8 mouse cellular contexts compared by ENCODE assay signal in the genomic region with DNA sequence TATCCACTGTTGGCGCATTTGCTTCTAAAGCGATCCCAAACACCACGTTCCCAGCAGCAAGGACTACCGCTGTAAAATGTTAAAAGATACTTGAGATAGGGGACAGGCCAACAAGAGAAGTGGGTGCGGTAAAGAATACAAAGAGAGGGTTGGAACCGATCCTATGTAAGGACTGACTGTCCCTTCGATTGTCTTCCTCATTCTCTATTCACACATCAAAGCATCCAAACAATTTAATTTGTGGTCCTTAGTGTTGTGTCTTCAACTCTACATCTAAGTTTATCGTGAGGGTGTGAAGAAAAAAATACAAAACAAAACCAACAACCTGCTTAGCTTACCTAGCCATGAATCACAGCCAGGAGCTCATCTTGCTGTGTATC. TPM values are rescaled to one million over a fixed set of nuclear protein-coding genes. Genes with fewer than 3 reads are reported as not detected.
DNase-seq lines count a peak whose midpoint lies in the region; ATAC-seq and TF ChIP-seq lines count a peak whose summit lies in the region.

No protein-coding gene starts in this region.

- peaks cover 6% of the 10 kb centered on the region; the same call in 1 of the 2 replicates for H3K4me1 ChIP-seq in cerebellum, adult 2 months (ENCODE audit: control insufficient read depth, insufficient read depth, low read length)
- peaks cover 4% of the 10 kb centered on the region for H3K4me1 ChIP-seq in neural tube, embryonic 11.5 days (ENCODE audit: control insufficient read depth, insufficient read depth, low read length)
- H3K4me1 ChIP-seq in limb, embryonic 14.5 days (ENCODE audit: control insufficient read depth, insufficient read depth, low read length): peaks cover 14% of the 10 kb centered on the region
- peaks cover 5% of the 10 kb centered on the region for H3K4me1 ChIP-seq in stomach, embryonic 16.5 days (ENCODE audit: control insufficient read depth, insufficient read depth, low read length)

- H3K9ac ChIP-seq in neural tube, embryonic 11.5 days (ENCODE audit: low read length): peak overlapping the region; percentile 89
- peak overlapping the region; percentile 94 for H3K9ac ChIP-seq in limb, embryonic 14.5 days (ENCODE audit: low read depth, low read length, severe bottlenecking)
- H3K9ac ChIP-seq in stomach, embryonic 16.5 days (ENCODE audit: low read length): peak overlapping the region; percentile 96

- WGBS in cerebellum, adult 2 months: 4% methylated on average over 8 of the region's 8 CpGs
- WGBS in neural tube, embryonic 11.5 days: 8% methylated on average over 8 of the region's 8 CpGs
- WGBS in limb, embryonic 14.5 days: 11% methylated on average over 8 of the region's 8 CpGs
- 15% methylated on average over 8 of the region's 8 CpGs for WGBS in stomach, embryonic 16.5 days

- H3K4me2 ChIP-seq in neural tube, embryonic 11.5 days (ENCODE audit: low read depth): peak overlapping the region; percentile 45
- H3K4me2 ChIP-seq in limb, embryonic 14.5 days (replicated peaks; ENCODE audit: low read depth, low read length, severe bottlenecking): peak overlapping the region; percentile 70
- H3K4me2 ChIP-seq in stomach, embryonic 16.5 days (ENCODE audit: low read depth, low read length): peak overlapping the region; percentile 80

- ATAC-seq in cerebellum, adult (ENCODE audit: insufficient number of reproducible peaks, low FRiP score, low TSS enrichment): no peak
- no peak for ATAC-seq in neural tube, embryonic 11.5 days (ENCODE audit: insufficient read depth, low FRiP score, low TSS enrichment)
- no peak for ATAC-seq in limb, embryonic 14.5 days (ENCODE audit: low FRiP score, low read depth)
- ATAC-seq in stomach, embryonic 16.5 days (ENCODE audit: insufficient read depth, low FRiP score): no peak

- no peak for TF ChIP-seq CTCF in cerebellum, adult 2 months (IDR thresholded peaks at IDR 0.05; ENCODE audit: borderline replicate concordance, insufficient read depth, low read depth, low read length)

- peak in 1 of 2 experiments; percentile 16 for DNase-seq in cerebellum, adult 2 months
- no peak for DNase-seq in neural tube, embryonic 11.5 days (ENCODE audit: low spot score)
- DNase-seq in neural tube, embryonic 10.5 days (ENCODE audit: extremely low spot score, low spot score): no peak
- DNase-seq in limb, embryonic 14.5 days (ENCODE audit: low spot score): no peak
- no peak for DNase-seq in layer of hippocampus, adult 18-20 months (ENCODE audit: low spot score in 2 of 2)
- DNase-seq in gastrocnemius, postnatal 36 days: no peak

- H3K27me3 ChIP-seq in cerebellum, adult 2 months (ENCODE audit: control insufficient read depth, insufficient read depth, low read length): no peaks in the 10 kb centered on the region
- no peaks in the 10 kb centered on the region for H3K27me3 ChIP-seq in neural tube, embryonic 11.5 days (ENCODE audit: control insufficient read depth, insufficient read depth, low read length)
- no peaks in the 10 kb centered on the region for H3K27me3 ChIP-seq in limb, embryonic 14.5 days (ENCODE audit: control insufficient read depth, insufficient read depth, low read length)
- H3K27me3 ChIP-seq in stomach, embryonic 16.5 days (ENCODE audit: control insufficient read depth, insufficient read depth, low read length): no peaks in the 10 kb centered on the region

- peak overlapping the region; percentile 94 for H3K4me3 ChIP-seq in cerebellum, adult 2 months (replicated peaks; ENCODE audit: insufficient read depth, low read depth, low read length)
- H3K4me3 ChIP-seq in neural tube, embryonic 11.5 days (ENCODE audit: low read depth, low read length): peak overlapping the region; percentile 74
- peak overlapping the region; percentile 79 for H3K4me3 ChIP-seq in limb, embryonic 14.5 days (replicated peaks; ENCODE audit: low read length)
- peak overlapping the region; percentile 89 for H3K4me3 ChIP-seq in stomach, embryonic 16.5 days (replicated peaks; ENCODE audit: low read length)

- H3K9me3 ChIP-seq in neural tube, embryonic 11.5 days (ENCODE audit: control insufficient read depth, low read length): no peaks in the 10 kb centered on the region
- no peaks in the 10 kb centered on the region for H3K9me3 ChIP-seq in limb, embryonic 14.5 days (ENCODE audit: control insufficient read depth, low read length)
- H3K9me3 ChIP-seq in stomach, embryonic 16.5 days (replicated peaks; ENCODE audit: control insufficient read depth, low read length): no peaks in the 10 kb centered on the region

- TF ChIP-seq POLR2A in cerebellum, adult 2 months (IDR thresholded peaks at IDR 0.05; ENCODE audit: borderline replicate concordance, insufficient read depth, low read length): no peak
- TF ChIP-seq POLR2A in limb, embryonic 14.5 days (IDR thresholded peaks at IDR 0.05; ENCODE audit: borderline replicate concordance, extremely low read depth, insufficient read depth, insufficient read length): no peak

- peak overlapping the region; percentile 85 for H3K27ac ChIP-seq in cerebellum, adult 2 months (ENCODE audit: insufficient read depth, low read length)
- no peak overlapping the region for H3K27ac ChIP-seq in neural tube, embryonic 11.5 days (ENCODE audit: low read depth, low read length)
- H3K27ac ChIP-seq in limb, embryonic 14.5 days (replicated peaks; ENCODE audit: low read depth, low read length): no peak overlapping the region
- H3K27ac ChIP-seq in stomach, embryonic 16.5 days (ENCODE audit: low read length): peak overlapping the region; percentile 31; the same call in 1 of the 2 replicates

- no peaks in the 10 kb centered on the region for H3K36me3 ChIP-seq in neural tube, embryonic 11.5 days (ENCODE audit: control insufficient read depth, insufficient read depth, low read length)
- 0 out of 2 replicates have a peak, but pooled peaks cover 3% of the 10 kb centered on the region for H3K36me3 ChIP-seq in limb, embryonic 14.5 days (ENCODE audit: control insufficient read depth, insufficient read depth, low read length)
- H3K36me3 ChIP-seq in stomach, embryonic 16.5 days (ENCODE audit: control insufficient read depth, insufficient read depth, low read length): no peaks in the 10 kb centered on the region

- intact Hi-C loops in gastrocnemius, postnatal 36 days (cut with DNase I): no loop called here

RNA-seq across cellular contexts. Expression of a gene that starts 0.9 kb away (rescaled TPM):
- 123 and 127 TPM in 2 replicates for polyA plus RNA-seq in cerebellum, adult 2 months (2012; rRNA removed)
- polyA plus RNA-seq in neural tube, embryonic 11.5 days (2014; fragmentation: Nextera tagmentation; extraction: Ambion mirVana): 195 and 199 TPM in 2 replicates
- polyA plus RNA-seq in limb, embryonic 14.5 days (2012; rRNA removed): 89.5 and 103 TPM in 2 replicates
- 76.3 and 82.0 TPM in 2 replicates for polyA plus RNA-seq in limb, embryonic 14.5 days (2014; fragmentation: Nextera tagmentation; extraction: Ambion mirVana)
- 44.1 and 47.3 TPM in 2 replicates for polyA plus RNA-seq in stomach, embryonic 16.5 days (2015; fragmentation: Nextera tagmentation; extraction: Ambion mirVana)
- 10 to 100 TPM; 49.2 TPM for total RNA-seq in layer of hippocampus, adult 18-20 months (2021)
- 100 to 1,000 TPM; 152 to 220 TPM for total RNA-seq in gastrocnemius, postnatal 36 days (2021)

RNA-seq across cellular contexts. Expression of a gene that starts 46.0 kb away (rescaled TPM):
- polyA plus RNA-seq in cerebellum, adult 2 months (2012; rRNA removed): 23.0 and 27.2 TPM in 2 replicates
- polyA plus RNA-seq in neural tube, embryonic 11.5 days (2014; fragmentation: Nextera tagmentation; extraction: Ambion mirVana): 75.5 and 80.6 TPM in 2 replicates
- polyA plus RNA-seq in limb, embryonic 14.5 days (2012; rRNA removed): 17.5 and 28.4 TPM in 2 replicates
- polyA plus RNA-seq in limb, embryonic 14.5 days (2014; fragmentation: Nextera tagmentation; extraction: Ambion mirVana): 58.7 and 59.4 TPM in 2 replicates
- polyA plus RNA-seq in stomach, embryonic 16.5 days (2015; fragmentation: Nextera tagmentation; extraction: Ambion mirVana): 65.0 and 76.1 TPM in 2 replicates
- 10 to 100 TPM; 37.4 to 44.4 TPM for total RNA-seq in layer of hippocampus, adult 18-20 months (2021)
- 10 to 100 TPM; 51.6 to 56.4 TPM for total RNA-seq in gastrocnemius, postnatal 36 days (2021)

Comparison
In these comparisons a context has a peak if more than half of its experiments do, and no peak if none do; other contexts are left out.
1. H3K27ac ChIP-seq: peak in cerebellum, adult 2 months (single experiment) and stomach, embryonic 16.5 days (single experiment); none in neural tube, embryonic 11.5 days (single experiment) and limb, embryonic 14.5 days (single experiment).
2. Peak in every context shown above with its lines, with median percentiles within 50 percentile points of each other: H3K4me3 ChIP-seq, H3K4me2 ChIP-seq and H3K9ac ChIP-seq.